Mouse (Mus musculus) bone marrow macrophage, adult 2 months (primary cell): ENCODE results near the gene Slc38a6. TPM values are rescaled to one million over a fixed set of nuclear protein-coding genes. Genes with fewer than 3 reads are reported as not detected.

Experiments
- H3K27ac ChIP-seq: 2 replicates; pipeline ENCODE4 v1.5.1; 2012; ENCODE audit warnings: low read depth, low read length; ENCODE audit not compliant: insufficient read depth
- H3K4me1 ChIP-seq: 2 replicates; pipeline ENCODE4 v1.6.1; 2012; ENCODE audit warnings: low read length; ENCODE audit not compliant: control insufficient read depth, insufficient read depth
- H3K4me3 ChIP-seq: 2 replicates; pipeline ENCODE4 v1.5.1; 2012; ENCODE audit warnings: mild to moderate bottlenecking, low read length, moderate library complexity; ENCODE audit not compliant: insufficient read depth
- CTCF ChIP-seq: IDR thresholded peaks from 2 replicates; pipeline ENCODE4 v1.5.1; 2012; ENCODE audit warnings: low read depth, mild to moderate bottlenecking, low read length, moderate library complexity
- POLR2A ChIP-seq: IDR thresholded peaks from 2 replicates; pipeline ENCODE4 v1.6.1; 2012; ENCODE audit warnings: mild to moderate bottlenecking, low read depth, low read length, borderline replicate concordance
- polyA plus RNA-seq: library from polyadenylated mRNA; stranded (reverse); fragments of >200 nt; gene quantifications from 2 replicates; pipeline ENCODE4 v1.2.4, GENCODE M21; 2012; ENCODE audit not compliant: missing spikeins, insufficient read depth, insufficient read length

Slc38a6 gene
- polyA plus RNA-seq, 1 experiment, result 48.8 TPM

GRCm38 (mm10) chr12:73354521-73354920 is 67.9 kb downstream of the Slc38a6 start:
- no peak for TF ChIP-seq POLR2A
- TF ChIP-seq CTCF, result no peak
- Histone ChIP-seq H3K4me3 (no peak overlapping the region), H3K4me1 (peaks cover 6% of the 10 kb centered on the region), H3K27ac (no peak overlapping the region)

GRCm38 (mm10) chr12:73355084-73355775 is 68.7 kb downstream of the Slc38a6 start:
- TF ChIP-seq CTCF (no peak), POLR2A (no peak)
- H3K4me1 ChIP-seq, result peaks cover 6% of the 10 kb centered on the region
- H3K27ac ChIP-seq, result no peak overlapping the region
- no peak overlapping the region for H3K4me3 ChIP-seq

- peaks cover 6% of the 10 kb centered on the region for H3K4me1 ChIP-seq
- no peak for TF ChIP-seq POLR2A
- TF ChIP-seq CTCF, result no peak
- no peak overlapping the region for H3K27ac ChIP-seq
- no peak overlapping the region for H3K4me3 ChIP-seq
Measured at GRCm38 (mm10) chr12:73356696-73357095, 70.1 kb downstream of the Slc38a6 start.

GRCm38 (mm10) chr12:73357311-73357710 is 70.7 kb downstream of the Slc38a6 start:
- H3K4me1 ChIP-seq, result peaks cover 6% of the 10 kb centered on the region
- TF ChIP-seq CTCF (no peak), POLR2A (no peak)
- no peak overlapping the region for H3K4me3 ChIP-seq
- no peak overlapping the region for H3K27ac ChIP-seq

- H3K4me1 ChIP-seq, result peaks cover 6% of the 10 kb centered on the region
- H3K4me3 ChIP-seq, result no peak overlapping the region
- H3K27ac ChIP-seq, result no peak overlapping the region
- TF ChIP-seq CTCF, result no peak
- TF ChIP-seq POLR2A, result no peak
Measured at GRCm38 (mm10) chr12:73357736-73358135, 71.2 kb downstream of the Slc38a6 start.

- TF ChIP-seq POLR2A, result no peak
- TF ChIP-seq CTCF, result no peak
- Histone ChIP-seq H3K4me3 (no peak overlapping the region), H3K4me1 (peaks cover 6% of the 10 kb centered on the region), H3K27ac (no peak overlapping the region)
Measured at GRCm38 (mm10) chr12:73358640-73359039, 72.1 kb downstream of the Slc38a6 start.

- Histone ChIP-seq H3K4me3 (no peak overlapping the region), H3K27ac (no peak overlapping the region), H3K4me1 (peaks cover 6% of the 10 kb centered on the region)
- TF ChIP-seq CTCF (no peak), POLR2A (no peak)
Measured at GRCm38 (mm10) chr12:73359520-73359919, 72.9 kb downstream of the Slc38a6 start.

- TF ChIP-seq CTCF, result no peak
- TF ChIP-seq POLR2A, result no peak
- Histone ChIP-seq H3K4me3 (no peak overlapping the region), H3K4me1 (peaks cover 6% of the 10 kb centered on the region), H3K27ac (no peak overlapping the region)
Measured at GRCm38 (mm10) chr12:73361201-73361600, 74.6 kb downstream of the Slc38a6 start.

GRCm38 (mm10) chr12:73363401-73363800 is 76.8 kb downstream of the Slc38a6 start:
- Histone ChIP-seq H3K27ac (no peak overlapping the region), H3K4me1 (peaks cover 5% of the 10 kb centered on the region), H3K4me3 (no peak overlapping the region)
- TF ChIP-seq POLR2A (no peak), CTCF (no peak)

- no peak overlapping the region for H3K4me3 ChIP-seq
- H3K27ac ChIP-seq, result no peak overlapping the region
- H3K4me1 ChIP-seq, result peaks cover 5% of the 10 kb centered on the region
- no peak for TF ChIP-seq POLR2A
- no peak for TF ChIP-seq CTCF
Measured at GRCm38 (mm10) chr12:73363956-73364355, 77.4 kb downstream of the Slc38a6 start.

GRCm38 (mm10) chr12:73366581-73366980 is 80.0 kb downstream of the Slc38a6 start:
- Histone ChIP-seq H3K4me3 (no peak overlapping the region), H3K27ac (no peak overlapping the region)

More at GRCm38 (mm10) chr12:73366581-73366980, 80.0 kb downstream of the Slc38a6 start:
- H3K4me1 ChIP-seq, result no peaks in the 10 kb centered on the region
- TF ChIP-seq POLR2A, result no peak
- no peak for TF ChIP-seq CTCF
